Mouse (Mus musculus): ENCODE results near the gene Ctbp2. TPM values are rescaled to one million over a fixed set of nuclear protein-coding genes. Genes with fewer than 3 reads are reported as not detected.
"Not testable (repeated sequence)": the region's sequence is repeated elsewhere in the genome, so short reads cannot be mapped to it uniquely, and the experiment has no call there.

The Ctbp2 gene
- total RNA-seq, 2 experiments from 2014 or later, result 33.8 to 40.9 TPM

DNA sequence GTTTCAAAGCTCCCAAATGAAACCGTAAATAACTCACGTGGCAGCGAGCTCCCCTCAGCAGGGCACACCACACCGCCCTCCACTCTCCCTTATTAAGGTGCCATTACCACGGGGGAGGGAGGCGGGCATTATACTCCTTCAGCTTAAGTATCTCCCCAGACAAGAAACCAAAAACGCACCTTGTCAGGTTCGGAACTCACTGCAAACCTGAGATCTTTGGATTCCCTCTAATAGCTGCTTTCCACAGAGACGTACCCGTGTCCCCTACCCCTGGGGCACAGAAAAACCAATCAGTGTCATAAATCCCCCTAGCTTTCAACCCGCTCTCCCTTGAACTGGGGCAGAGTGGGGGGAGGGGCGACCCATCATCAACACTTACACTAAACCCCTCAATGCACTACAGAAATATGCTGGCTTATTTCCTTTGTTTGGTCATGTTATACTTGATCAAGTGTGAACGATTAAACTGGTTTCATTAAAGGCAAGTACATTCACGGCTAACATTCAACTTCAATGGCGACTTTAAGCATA is 3.9 kb downstream of the Ctbp2 start:
- DNase-seq, result no peak

DNA sequence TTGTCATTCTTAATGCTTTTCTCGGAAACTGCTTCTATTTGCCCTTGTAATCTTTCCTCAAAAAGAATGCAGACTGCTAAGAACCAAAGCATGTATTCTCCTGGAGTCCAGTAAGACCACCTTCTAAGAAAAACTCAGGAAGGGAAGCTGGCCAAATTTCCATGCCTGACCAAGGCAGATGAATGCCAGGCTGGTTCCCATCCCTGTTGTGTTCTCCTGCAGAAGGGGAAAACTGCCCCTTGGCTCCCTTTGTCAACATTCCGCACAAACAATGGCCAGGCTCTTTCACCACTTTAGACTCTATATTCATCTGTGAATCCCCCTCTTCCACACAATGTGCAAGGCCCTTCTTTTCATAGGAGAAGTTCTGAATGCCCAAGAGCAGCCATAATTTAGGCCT is 6.3 kb downstream of the Ctbp2 start:
- no peak for DNase-seq

GRCm38 (mm10) chr7:133116542-133116941 is 7.6 kb downstream of the Ctbp2 start:
- DNase-seq, result no peak

- no peak for DNase-seq
These were observed 8.3 kb downstream of the Ctbp2 start for GRCm38 (mm10) chr7:133115886-133116285.

DNA sequence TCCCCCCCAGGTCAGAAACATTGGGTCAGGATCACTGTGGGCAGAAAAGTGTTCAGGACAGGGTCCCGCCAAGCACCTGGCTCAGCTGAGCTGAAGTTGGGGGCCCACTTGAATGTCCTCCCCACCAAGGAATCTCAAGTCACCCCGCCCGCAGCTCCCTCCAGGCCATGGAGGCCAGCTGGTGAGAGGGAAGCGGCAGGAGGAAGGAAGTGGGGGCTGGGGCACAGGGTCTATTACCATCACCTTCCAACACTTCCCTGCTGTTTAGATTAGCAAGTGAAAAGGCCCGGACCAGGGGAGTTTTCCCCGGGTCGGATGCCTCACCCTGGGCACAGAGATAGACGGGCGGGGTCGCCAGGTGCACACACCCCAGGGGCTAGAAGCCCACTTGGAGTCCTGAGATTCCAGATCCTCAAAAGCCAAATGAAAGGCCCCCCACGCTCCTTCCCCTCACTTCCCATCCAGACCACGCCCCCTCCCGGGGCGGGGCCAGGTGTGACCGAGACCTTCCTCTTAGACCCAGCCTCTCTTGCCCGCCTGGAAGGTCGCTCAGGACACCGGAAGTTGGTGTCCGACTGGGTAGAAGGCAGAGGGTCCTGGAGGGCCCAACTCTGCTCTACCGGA is 9.2 kb downstream of the Ctbp2 start:
- peak; percentile 16 for DNase-seq

DNA sequence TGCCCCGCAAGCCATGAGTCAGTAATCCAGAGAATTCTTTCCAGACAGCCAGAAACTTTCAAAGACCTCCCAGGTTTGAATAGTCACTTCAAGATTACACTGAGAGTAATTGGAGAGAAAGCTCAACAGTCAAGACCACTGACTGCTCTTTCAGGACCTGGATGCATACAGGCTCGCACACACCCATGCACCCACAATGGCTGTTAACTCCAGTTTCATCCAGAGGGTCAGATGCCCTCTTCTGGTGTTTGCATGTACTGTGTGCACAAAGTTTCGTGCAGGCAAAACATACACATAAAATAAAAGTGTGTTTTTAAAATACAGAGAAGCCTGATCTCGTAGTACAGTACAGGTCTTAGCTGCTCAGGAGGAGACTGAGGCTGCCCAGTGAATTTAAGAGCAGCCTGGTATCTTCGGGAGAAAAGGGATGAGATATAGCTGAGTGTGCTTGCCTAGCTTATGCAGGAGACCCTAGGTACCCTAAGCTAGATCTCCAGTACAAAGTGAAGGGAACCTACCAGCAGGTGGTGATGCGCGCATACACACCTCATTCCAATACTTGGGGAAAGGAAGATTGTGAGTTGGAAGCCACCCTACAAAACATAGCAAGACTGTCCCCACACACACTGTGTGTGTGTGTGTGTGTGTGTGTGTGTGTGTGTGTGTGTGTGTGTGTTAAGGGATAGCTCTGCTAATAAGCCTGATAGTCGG is 10.8 kb downstream of the Ctbp2 start:
- no peak for DNase-seq

GRCm38 (mm10) chr7:133112351-133112831 is 11.8 kb downstream of the Ctbp2 start:
- no peak for DNase-seq

DNA sequence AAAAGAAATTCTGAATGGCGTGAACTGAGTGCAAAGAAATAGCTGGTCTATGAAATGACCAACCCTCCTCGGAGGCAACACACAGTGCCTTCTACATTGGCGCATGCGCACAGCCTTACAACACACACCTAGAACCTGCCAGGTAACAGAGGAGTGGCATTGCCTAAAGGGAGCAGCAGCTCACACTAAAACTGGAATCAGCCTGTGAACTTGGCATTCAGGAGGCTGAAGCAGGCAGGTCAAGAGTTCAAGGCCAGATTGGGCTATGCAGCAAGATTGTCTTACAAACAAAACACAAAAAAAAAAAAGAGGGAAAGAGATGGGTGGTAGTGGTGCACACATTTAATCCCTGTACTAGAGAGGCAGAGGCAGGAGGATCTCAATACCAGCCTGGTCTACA is 14.7 kb downstream of the Ctbp2 start:
- DNase-seq, result no peak

GRCm38 (mm10) chr7:133108695-133109094 is 15.5 kb downstream of the Ctbp2 start:
- DNase-seq, result no peak

DNA sequence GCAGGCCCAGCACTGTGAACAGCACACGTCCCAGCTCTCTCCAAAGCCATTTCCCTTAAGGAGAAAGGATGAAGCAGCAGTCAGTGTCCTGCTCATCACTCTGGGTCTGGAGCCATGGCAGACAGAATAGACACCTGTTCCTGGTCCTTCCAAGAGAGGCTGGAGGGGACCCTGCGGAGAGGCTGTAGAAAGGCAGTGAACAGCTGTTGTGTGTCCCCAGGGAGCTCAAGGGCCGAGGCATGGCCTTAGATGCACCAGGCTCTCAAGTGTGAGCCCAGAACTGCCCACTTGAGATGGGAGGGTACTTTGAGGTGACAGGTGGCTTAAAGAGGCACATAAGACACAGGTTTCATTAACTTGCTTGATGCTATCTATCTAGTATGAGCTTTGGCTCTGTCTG is 21.6 kb downstream of the Ctbp2 start:
- no peak for DNase-seq

- no peak for DNase-seq
These were observed 23.1 kb downstream of the Ctbp2 start for GRCm38 (mm10) chr7:133101070-133101469.

DNA sequence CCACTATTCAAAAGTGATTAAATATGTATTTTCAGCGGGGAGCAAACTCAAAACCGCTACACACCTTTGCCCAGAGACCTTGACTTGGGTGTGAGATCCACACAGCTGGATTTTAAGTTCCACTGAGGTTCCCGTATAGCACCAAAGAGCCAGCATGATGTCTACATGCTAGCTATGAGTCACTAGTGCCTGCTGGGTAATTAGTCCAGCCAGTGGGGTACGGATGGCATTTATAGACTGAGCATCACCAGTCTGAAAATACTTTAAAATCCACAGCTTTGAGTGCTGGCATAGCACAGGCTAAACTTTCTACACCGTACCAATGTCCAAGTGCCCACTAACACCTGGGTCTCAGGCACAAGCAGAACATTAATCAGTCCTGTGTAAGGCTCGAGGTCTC is 24.0 kb downstream of the Ctbp2 start:
- no peak for DNase-seq

DNA sequence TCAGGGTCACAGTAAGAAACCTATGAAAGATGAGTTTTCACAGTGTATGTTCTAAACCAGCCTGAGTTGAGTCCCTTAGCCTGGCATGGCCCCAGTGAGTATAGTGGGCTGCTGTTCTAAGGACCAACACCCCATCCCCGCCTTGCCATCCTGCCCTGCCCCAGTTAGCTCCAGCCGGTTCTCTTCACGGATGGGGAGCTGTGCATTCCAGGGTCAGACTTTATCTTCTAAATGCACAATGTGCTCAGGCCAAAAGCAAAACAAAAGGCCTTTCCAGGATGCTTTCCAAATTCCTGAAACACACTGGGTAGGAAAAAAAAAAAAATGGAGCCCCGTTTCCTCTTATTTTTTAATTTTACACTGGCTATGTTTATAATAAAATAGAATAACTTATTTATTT is 24.9 kb downstream of the Ctbp2 start:
- no peak for DNase-seq

DNA sequence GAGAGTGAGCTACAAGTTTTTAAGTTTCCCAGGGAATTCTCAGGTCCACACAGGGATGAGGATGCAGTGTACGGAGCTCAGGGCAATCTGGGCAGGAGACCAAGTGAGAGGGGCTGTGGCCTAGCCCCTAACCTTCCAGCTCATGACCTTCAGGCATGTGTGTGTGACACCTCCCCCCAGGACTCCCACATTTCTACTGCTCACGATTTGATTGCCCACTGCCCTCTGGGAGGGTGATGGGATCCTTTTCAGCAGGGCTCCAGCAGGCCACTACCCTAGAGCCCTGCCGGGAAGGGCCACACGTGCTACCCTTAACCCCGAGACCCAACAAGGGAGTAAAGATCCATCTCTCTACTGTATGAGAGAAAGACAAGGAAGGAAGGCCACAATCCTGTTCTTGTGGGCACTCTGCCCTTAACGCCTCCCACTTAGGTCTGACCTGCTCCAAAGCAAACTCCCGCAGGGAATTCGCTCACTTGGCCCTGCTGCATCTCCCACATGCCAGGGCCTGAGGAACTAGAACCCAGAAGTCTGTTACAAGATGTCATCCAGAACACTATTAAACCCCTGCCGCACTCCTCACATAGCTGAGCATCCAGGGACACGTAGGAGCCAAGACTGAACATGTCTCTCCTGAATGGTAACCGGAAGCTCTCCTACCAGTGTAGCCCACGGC is 25.9 kb downstream of the Ctbp2 start:
- no peak for DNase-seq

- not testable (repeated sequence) for DNase-seq
These were observed 28.5 kb downstream of the Ctbp2 start for GRCm38 (mm10) chr7:133095610-133096009.

GRCm38 (mm10) chr7:133094711-133095495 is 29.3 kb downstream of the Ctbp2 start:
- DNase-seq, result no peak

DNA sequence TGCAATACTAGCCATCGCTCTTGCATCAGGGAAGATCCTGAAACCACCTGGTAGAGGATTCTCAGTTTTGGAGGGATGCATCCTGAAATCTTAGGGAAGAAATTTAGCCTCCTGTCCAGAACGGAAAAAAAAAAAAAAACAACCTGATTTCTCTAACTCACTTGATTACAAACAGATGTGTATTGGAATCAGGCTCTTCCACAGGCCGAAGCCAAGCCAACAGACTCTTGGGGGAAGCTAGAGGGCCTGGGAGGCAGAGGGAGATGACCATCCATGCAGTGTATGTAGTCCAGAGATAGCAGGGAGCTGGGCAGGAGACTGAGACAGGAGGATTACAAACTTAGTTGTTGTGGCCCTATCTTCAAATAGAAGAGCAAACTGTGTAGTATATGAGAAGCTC is 30.0 kb downstream of the Ctbp2 start:
- DNase-seq, result no peak

DNA sequence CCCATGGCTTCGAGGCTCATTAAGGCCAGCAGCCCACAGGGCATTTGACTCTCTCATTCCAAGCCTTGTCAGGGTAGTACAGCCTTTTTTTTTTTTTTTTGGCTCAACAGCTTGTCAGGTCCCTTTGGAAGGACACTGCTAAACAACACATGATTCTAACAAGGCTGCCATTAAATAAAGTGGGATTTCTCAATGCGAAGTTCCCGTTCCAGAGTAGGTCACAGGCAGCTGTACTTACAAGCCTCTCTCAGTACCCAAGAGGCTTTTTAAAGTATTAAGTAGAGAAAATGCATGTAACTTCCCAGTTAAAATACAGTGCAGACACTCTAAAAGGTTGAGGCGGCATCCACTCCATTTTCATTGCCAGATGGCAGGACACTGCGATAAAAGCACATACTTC is 30.4 kb downstream of the Ctbp2 start:
- no peak for DNase-seq

GRCm38 (mm10) chr7:133090641-133091040 is 33.5 kb downstream of the Ctbp2 start:
- no peak for DNase-seq

DNA sequence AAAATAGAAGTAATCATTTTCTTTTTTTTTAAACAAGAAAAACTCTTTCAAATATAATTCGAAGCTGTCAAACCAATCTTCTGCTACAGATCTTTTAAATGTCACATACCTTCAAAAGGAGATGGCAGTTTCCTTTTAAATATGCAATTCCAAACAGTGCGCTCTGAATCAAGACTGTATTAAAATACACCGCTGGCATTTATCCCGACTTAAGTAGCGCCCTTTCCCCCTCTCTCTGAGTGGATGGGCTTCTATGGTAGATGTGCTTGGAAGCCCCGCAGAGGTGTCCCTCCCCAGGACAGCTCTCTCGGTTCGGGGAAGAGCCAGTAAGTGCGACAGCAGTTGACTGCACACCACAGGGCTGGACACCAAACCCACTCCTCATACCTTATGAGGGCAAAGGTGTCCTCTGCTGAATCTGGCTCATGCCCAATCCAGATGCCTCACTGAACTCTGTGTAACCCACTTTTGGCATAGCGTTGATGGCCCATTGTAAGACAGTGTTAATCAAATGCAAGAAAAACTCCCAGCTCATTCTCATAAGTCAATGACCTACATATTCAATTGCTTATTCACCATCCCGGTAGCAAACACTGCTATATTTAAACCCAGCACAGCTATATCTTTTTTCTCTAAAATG is 34.4 kb downstream of the Ctbp2 start:
- no peak for DNase-seq

DNA sequence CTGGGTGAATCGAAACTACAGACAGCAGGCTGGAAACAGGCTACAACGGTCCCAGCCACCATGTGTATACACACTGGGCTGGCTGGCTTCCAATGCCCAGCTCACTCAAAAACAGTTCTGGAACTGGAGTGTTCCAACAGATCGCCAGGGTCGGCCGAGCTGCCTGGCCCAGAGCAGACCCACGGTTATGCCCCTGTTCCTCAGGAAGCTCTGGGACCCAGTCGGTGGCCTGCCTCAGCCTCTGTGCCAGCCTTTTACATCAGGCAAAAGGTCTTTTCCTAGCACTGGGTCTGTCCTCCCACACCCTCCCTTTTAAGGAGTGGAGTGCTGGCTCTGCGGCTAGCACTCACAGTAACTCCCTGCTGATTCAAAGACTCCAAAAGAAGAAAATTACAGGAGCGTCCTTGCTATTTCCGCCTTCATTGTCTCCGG is 35.3 kb downstream of the Ctbp2 start:
- peak; percentile 69 for DNase-seq

GRCm38 (mm10) chr7:133088411-133088810 is 35.7 kb downstream of the Ctbp2 start:
- DNase-seq, result no peak
